Mouse (Mus musculus) forebrain, embryonic 14.5 days (tissue): ENCODE measurements at regions not wholly inside any gene's neighbourhood (a gene's known extent, or its start where the extent isn't known, plus 50 kb on each side); places are given as distances from the start of the nearest gene placed in this dataset.

Source experiments
- ATAC-seq: fragments of 200-750 bp; cut with Nextera tagmentation; 2 replicates; pipeline ENCODE4 v1.8.0; 2017; ENCODE audit warnings: mild to moderate bottlenecking, moderate library complexity
- DNase-seq: peaks from one replicate; pipeline ENCODE4 v3.0.0-alpha.2; 2015; ENCODE audit warnings: low spot score
- H3K27ac ChIP-seq: fragments of 300-500 bp; sonication (generic); 2 replicates; pipeline ENCODE4 v1.5.1; 2014; ENCODE audit warnings: low read depth, mild to moderate bottlenecking, control low read depth, low read length, moderate library complexity
- H3K27me3 ChIP-seq: fragments of 300-500 bp; sonication (generic); replicated peaks from 2 replicates; pipeline ENCODE4 v1.6.1; 2014; ENCODE audit warnings: low read length, control low read depth, mixed read lengths; ENCODE audit not compliant: control insufficient read depth, insufficient read depth
- H3K36me3 ChIP-seq: fragments of 300-500 bp; sonication (generic); 2 replicates; pipeline ENCODE4 v1.6.1; 2014; ENCODE audit warnings: low read length, control low read depth; ENCODE audit not compliant: control insufficient read depth, insufficient read depth
- H3K4me1 ChIP-seq: fragments of 300-500 bp; sonication (generic); 2 replicates; pipeline ENCODE4 v1.6.1; 2014; ENCODE audit warnings: antibody characterized with exemption, low read length, control low read depth; ENCODE audit not compliant: control insufficient read depth, insufficient read depth
- H3K4me2 ChIP-seq: fragments of 300-500 bp; sonication (generic); 2 replicates; pipeline ENCODE4 v1.6.1; 2014; ENCODE audit warnings: mild to moderate bottlenecking, control low read depth, low read length
- H3K4me3 ChIP-seq: fragments of 300-500 bp; sonication (generic); 2 replicates; pipeline ENCODE4 v1.5.1; 2014; ENCODE audit warnings: low read depth, low read length, control low read depth
- H3K9ac ChIP-seq: fragments of 300-500 bp; sonication (generic); 2 replicates; pipeline ENCODE4 v1.6.1; 2014; ENCODE audit warnings: mild to moderate bottlenecking, low read length, control low read depth, moderate library complexity
- H3K9me3 ChIP-seq: fragments of 300-500 bp; sonication (generic); replicated peaks from 2 replicates; pipeline ENCODE4 v1.6.1; 2016; ENCODE audit warnings: low read length, control low read depth, mixed read lengths; ENCODE audit not compliant: control insufficient read depth
- WGBS: fragments of 180-500 bp; shearing (Covaris S2); extraction: QIAGEN DNeasy Blood & Tissue Kit; methylation state at CpG from one replicate; pipeline ENCODE4 v1.1.7; 2014; 5-methylcytosine and 5-hydroxymethylcytosine counted together

- Histone ChIP-seq H3K4me2 (no peak overlapping the region), H3K4me3 (no peak overlapping the region), H3K36me3 (no peaks in the 10 kb centered on the region), H3K4me1 (peaks cover 5% of the 10 kb centered on the region; the same call in 1 of the 2 replicates), H3K9me3 (no peaks in the 10 kb centered on the region), H3K27ac (no peak overlapping the region), H3K27me3 (no peaks in the 10 kb centered on the region), H3K9ac (no peak overlapping the region)
- ATAC-seq (no peak), DNase-seq (no peak)
- 30% methylated on average over 3 of the region's 3 CpGs for WGBS
Measured at GRCm38 (mm10) chr6:98513217-98513616, 170.7 kb upstream of the Gm765 start.

- Histone ChIP-seq H3K4me2 (no peak overlapping the region), H3K4me3 (no peak overlapping the region), H3K36me3 (no peaks in the 10 kb centered on the region), H3K4me1 (no peaks in the 10 kb centered on the region), H3K9ac (no peak overlapping the region), H3K9me3 (no peaks in the 10 kb centered on the region), H3K27me3 (no peaks in the 10 kb centered on the region), H3K27ac (no peak overlapping the region)
- WGBS = 83% methylated on average over 2 of the region's 2 CpGs
- DNase-seq (no peak), ATAC-seq (no peak)
Measured at GRCm38 (mm10) chr6:98502726-98503125, 160.2 kb upstream of the Gm765 start.

- WGBS = 84% methylated on average over 5 of the region's 5 CpGs
- Histone ChIP-seq H3K9ac (no peak overlapping the region), H3K4me2 (no peak overlapping the region), H3K4me1 (no peaks in the 10 kb centered on the region), H3K27ac (no peak overlapping the region), H3K27me3 (no peaks in the 10 kb centered on the region), H3K36me3 (no peaks in the 10 kb centered on the region), H3K9me3 (no peaks in the 10 kb centered on the region), H3K4me3 (no peak overlapping the region)
- DNase-seq (no peak), ATAC-seq (no peak)
Measured at GRCm38 (mm10) chr6:98499721-98500120, 157.2 kb upstream of the Gm765 start.

GRCm38 (mm10) chr6:98486626-98487025 lies 144.1 kb upstream of the Gm765 start:
- H3K36me3 ChIP-seq = no peaks in the 10 kb centered on the region
- no peaks in the 10 kb centered on the region for H3K27me3 ChIP-seq
- DNase-seq (peak; percentile 55), ATAC-seq (no peak)
- H3K4me3 ChIP-seq = no peak overlapping the region
- 37% methylated on average over 3 of the region's 3 CpGs for WGBS
- H3K9me3 ChIP-seq = no peaks in the 10 kb centered on the region
- no peak overlapping the region for H3K9ac ChIP-seq
- H3K27ac ChIP-seq = no peak overlapping the region
- peaks cover 3% of the 10 kb centered on the region; the same call in 1 of the 2 replicates for H3K4me1 ChIP-seq
- no peak overlapping the region for H3K4me2 ChIP-seq

- H3K4me3 ChIP-seq = no peak overlapping the region
- no peak overlapping the region for H3K4me2 ChIP-seq
- H3K27ac ChIP-seq = no peak overlapping the region
- H3K9ac ChIP-seq = no peak overlapping the region
- DNase-seq (no peak), ATAC-seq (no peak)
- H3K36me3 ChIP-seq = no peaks in the 10 kb centered on the region
- H3K4me1 ChIP-seq = peaks cover 3% of the 10 kb centered on the region; the same call in 1 of the 2 replicates
- no peaks in the 10 kb centered on the region for H3K9me3 ChIP-seq
- WGBS = 34% methylated on average over 3 of the region's 3 CpGs
- no peaks in the 10 kb centered on the region for H3K27me3 ChIP-seq
Measured at GRCm38 (mm10) chr6:98483319-98484123, 141.0 kb upstream of the Gm765 start.

GRCm38 (mm10) chr6:98482319-98482718 lies 139.8 kb upstream of the Gm765 start:
- Histone ChIP-seq H3K9ac (no peak overlapping the region), H3K4me1 (peaks cover 3% of the 10 kb centered on the region; the same call in 1 of the 2 replicates), H3K4me2 (no peak overlapping the region), H3K27me3 (no peaks in the 10 kb centered on the region), H3K27ac (no peak overlapping the region), H3K4me3 (no peak overlapping the region), H3K36me3 (no peaks in the 10 kb centered on the region), H3K9me3 (no peaks in the 10 kb centered on the region)
- DNase-seq (no peak), ATAC-seq (no peak)
- WGBS = 87% methylated on average over 2 of the region's 2 CpGs

- Histone ChIP-seq H3K27ac (no peak overlapping the region), H3K4me3 (no peak overlapping the region), H3K4me1 (no peaks in the 10 kb centered on the region), H3K4me2 (no peak overlapping the region), H3K9me3 (no peaks in the 10 kb centered on the region), H3K9ac (no peak overlapping the region), H3K27me3 (no peaks in the 10 kb centered on the region), H3K36me3 (no peaks in the 10 kb centered on the region)
- no peak for DNase-seq
- ATAC-seq = no peak
Measured at GRCm38 (mm10) chr6:98467563-98467962, 125.0 kb upstream of the Gm765 start.

GRCm38 (mm10) chr6:98452277-98452676 lies 109.7 kb upstream of the Gm765 start:
- ATAC-seq = no peak
- DNase-seq = peak; percentile 36

GRCm38 (mm10) chr6:98435676-98436075 lies 93.1 kb upstream of the Gm765 start:
- Histone ChIP-seq H3K9ac (no peak overlapping the region), H3K4me3 (no peak overlapping the region), H3K4me2 (no peak overlapping the region), H3K36me3 (no peaks in the 10 kb centered on the region), H3K4me1 (no peaks in the 10 kb centered on the region), H3K9me3 (no peaks in the 10 kb centered on the region), H3K27me3 (no peaks in the 10 kb centered on the region), H3K27ac (no peak overlapping the region)
- DNase-seq (no peak), ATAC-seq (no peak)
- 30% methylated on average over 6 of the region's 6 CpGs for WGBS

More at GRCm38 (mm10) chr6:98452277-98452676, 109.7 kb upstream of the Gm765 start:
- no peaks in the 10 kb centered on the region for H3K9me3 ChIP-seq
- no peak overlapping the region for H3K27ac ChIP-seq
- H3K4me2 ChIP-seq = no peak overlapping the region
- no peaks in the 10 kb centered on the region for H3K27me3 ChIP-seq
- WGBS = 82% methylated on average over 7 of the region's 7 CpGs
- H3K9ac ChIP-seq = no peak overlapping the region
- no peaks in the 10 kb centered on the region for H3K4me1 ChIP-seq
- H3K36me3 ChIP-seq = no peaks in the 10 kb centered on the region
- no peak overlapping the region for H3K4me3 ChIP-seq
